Mouse (Mus musculus) lung, postnatal 0 days (tissue): ENCODE data around the gene Trim3. TPM values are rescaled to one million over a fixed set of nuclear protein-coding genes. Genes with fewer than 3 reads are reported as not detected.
A peak's percentile ranks its signal among the peaks of the same experiment; 100 is the strongest.

ENCODE experiments used
- ATAC-seq: fragments of 200-750 bp; cut with Nextera tagmentation; 2 replicates; pipeline ENCODE4 v1.8.0; 2017; ENCODE audit warnings: moderate library complexity
- DNase-seq: peaks from one replicate; pipeline ENCODE4 v3.0.0-alpha.2; 2016; ENCODE audit warnings: low spot score
- H3K27ac ChIP-seq: fragments of 300-500 bp; sonication (generic); 2 replicates; pipeline ENCODE4 v1.5.1; 2014; ENCODE audit warnings: antibody characterized with exemption, mild to moderate bottlenecking, low read length, mixed read lengths
- H3K27me3 ChIP-seq: fragments of 300-500 bp; sonication (generic); replicated peaks from 2 replicates; pipeline ENCODE4 v1.6.1; 2014; ENCODE audit warnings: low read length, mixed read lengths; ENCODE audit not compliant: insufficient read depth
- H3K36me3 ChIP-seq: fragments of 300-500 bp; sonication (generic); 2 replicates; pipeline ENCODE4 v1.6.1; 2014; ENCODE audit warnings: low read length, mixed read lengths; ENCODE audit not compliant: insufficient read depth
- H3K4me1 ChIP-seq: fragments of 300-500 bp; sonication (generic); 2 replicates; pipeline ENCODE4 v1.6.1; 2014; ENCODE audit warnings: antibody characterized with exemption, low read depth, low read length, mixed read lengths; ENCODE audit not compliant: insufficient read depth
- H3K4me2 ChIP-seq: fragments of 300-500 bp; sonication (generic); replicated peaks from 2 replicates; pipeline ENCODE4 v1.6.1; 2014; ENCODE audit warnings: low read depth, mild to moderate bottlenecking, low read length, moderate library complexity, mixed read lengths
- H3K4me3 ChIP-seq: fragments of 300-500 bp; sonication (generic); 2 replicates; pipeline ENCODE4 v1.5.1; 2014; ENCODE audit warnings: low read depth, low read length
- H3K9ac ChIP-seq: fragments of 300-500 bp; sonication (generic); replicated peaks from 2 replicates; pipeline ENCODE4 v1.6.1; 2014; ENCODE audit warnings: low read depth, mild to moderate bottlenecking
- H3K9me3 ChIP-seq: fragments of 300-500 bp; sonication (generic); 2 replicates; pipeline ENCODE4 v1.6.1; 2016; ENCODE audit warnings: low read length, mixed read lengths
- CTCF ChIP-seq: IDR thresholded peaks from 2 replicates; pipeline ENCODE4 v1.5.1; 2016; ENCODE audit warnings: antibody characterized with exemption, mild to moderate bottlenecking
- EP300 ChIP-seq: IDR thresholded peaks from 2 replicates; pipeline ENCODE4 v1.6.1; 2016; ENCODE audit warnings: antibody characterized with exemption, mild to moderate bottlenecking, control low read depth
- WGBS: fragments of 180-500 bp; shearing (Covaris S2); extraction: QIAGEN DNeasy Blood & Tissue Kit; methylation state at CpG from one replicate; pipeline ENCODE4 v1.1.7; 2014; 5-methylcytosine and 5-hydroxymethylcytosine counted together
- polyA plus RNA-seq: library from polyadenylated mRNA; unstranded; fragments of >200 nt; fragmentation: Nextera tagmentation; extraction: Ambion mirVana; gene quantifications from 2 replicates; pipeline ENCODE4 v1.2.1, GENCODE M21; 2015

Trim3 gene
- polyA plus RNA-seq, 1 experiment from 2014 or later = 116 TPM

DNA sequence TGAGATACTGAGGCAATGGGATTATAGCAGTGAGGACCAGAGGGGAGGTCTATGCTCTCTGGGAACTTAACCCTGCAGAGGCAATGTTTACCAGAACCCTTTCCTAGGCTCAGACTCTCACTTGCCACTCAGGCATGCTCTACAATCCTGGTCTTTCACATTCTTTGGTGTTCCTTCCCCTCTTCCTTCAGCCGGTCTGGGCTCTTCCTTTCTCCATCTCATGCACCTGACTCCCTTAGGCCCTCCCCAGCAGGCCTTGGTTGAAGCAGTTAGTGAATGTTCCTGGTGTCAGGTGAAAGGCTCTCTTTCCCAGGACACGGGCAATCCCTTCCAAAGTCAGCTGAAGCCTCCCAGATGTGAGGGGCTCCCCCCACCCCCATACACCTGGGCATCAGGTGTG lies 6.4 kb upstream of the Trim3 start, which contains the start of gene Timm10b:
Gene Timm10b, plus strand, starts transcription at position 301 of the 400 bp plus-strand sequence.
- H3K4me2 ChIP-seq = peak within 1 kb of the TSS; percentile 86
- ATAC-seq = no peak; the same call in 1 of the 2 replicates
- H3K36me3 ChIP-seq = 0 out of 2 replicates have a peak, but pooled peaks cover 7% of the 10 kb centered on the region
- no peaks in the 10 kb centered on the region for H3K9me3 ChIP-seq
- peaks cover 20% of the 10 kb centered on the region; the same call in 1 of the 2 replicates for H3K4me1 ChIP-seq
- H3K4me3 ChIP-seq = peak within 1 kb of the TSS; percentile 65
- DNase-seq = no peak
- H3K27ac ChIP-seq = peak within 1 kb of the TSS; percentile 91
- H3K9ac ChIP-seq = peak within 1 kb of the TSS; percentile 63
- no peak for TF ChIP-seq CTCF
- no peak for TF ChIP-seq EP300
- WGBS = 3% methylated on average over 2 of the region's 2 CpGs
- no peaks in the 10 kb centered on the region for H3K27me3 ChIP-seq

DNA sequence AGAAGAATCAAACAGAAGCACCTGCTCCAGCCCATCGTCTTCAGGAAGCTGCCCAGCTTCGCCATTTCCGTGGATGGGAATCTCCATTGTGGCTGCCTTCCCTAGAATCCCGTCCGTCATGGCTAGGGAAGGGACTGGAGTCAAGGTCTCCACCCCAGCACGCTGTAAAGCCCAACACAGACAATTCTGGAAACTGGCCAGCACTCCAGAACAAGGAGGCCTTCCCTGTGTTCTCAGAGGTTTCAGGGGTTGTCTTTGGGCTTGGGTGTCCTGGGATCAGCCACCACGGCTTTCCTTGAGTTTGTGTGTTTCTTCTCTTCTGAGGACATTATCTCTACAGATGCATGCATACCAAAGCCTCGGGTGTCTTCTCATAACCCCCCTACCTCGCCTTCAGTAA lies 5.9 kb upstream of the Trim3 start:
- ATAC-seq (no peak), DNase-seq (no peak)
- Histone ChIP-seq H3K4me1 (peaks cover 23% of the 10 kb centered on the region; the same call in 1 of the 2 replicates), H3K36me3 (0 out of 2 replicates have a peak, but pooled peaks cover 7% of the 10 kb centered on the region), H3K27ac (peak overlapping the region; percentile 81), H3K4me2 (peak overlapping the region; percentile 86), H3K4me3 (peak overlapping the region; percentile 65; the same call in 1 of the 2 replicates), H3K9me3 (no peaks in the 10 kb centered on the region), H3K27me3 (no peaks in the 10 kb centered on the region), H3K9ac (no peak overlapping the region)
- no peak for TF ChIP-seq CTCF
- 43% methylated on average over 9 of the region's 9 CpGs for WGBS

DNA sequence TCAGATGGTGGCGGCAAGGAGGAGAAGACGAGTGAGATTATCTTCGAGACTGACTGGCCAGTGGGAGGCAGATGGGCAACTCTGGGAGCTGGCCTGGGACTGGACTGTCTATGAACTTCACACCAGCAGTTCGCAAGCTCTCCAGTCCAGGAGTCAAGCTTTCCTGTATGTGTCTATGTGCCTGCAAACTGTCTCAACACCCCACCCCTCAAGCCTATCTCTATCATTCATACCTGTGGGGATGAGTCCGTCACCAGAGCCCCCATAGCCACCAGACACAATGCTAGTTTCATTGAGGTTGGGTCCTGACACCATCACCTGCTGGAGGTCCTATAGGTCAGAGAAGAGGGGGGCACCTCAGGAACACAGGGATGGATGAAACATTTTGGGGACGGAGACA lies 5.4 kb upstream of the Trim3 start:
- ATAC-seq (no peak), DNase-seq (no peak)
- WGBS = 93% methylated on average over 6 of the region's 6 CpGs
- H3K9me3 ChIP-seq = no peaks in the 10 kb centered on the region
- H3K9ac ChIP-seq = no peak overlapping the region
- H3K27ac ChIP-seq = no peak overlapping the region
- H3K4me3 ChIP-seq = no peak overlapping the region
- no peaks in the 10 kb centered on the region for H3K27me3 ChIP-seq
- 0 out of 2 replicates have a peak, but pooled peaks cover 7% of the 10 kb centered on the region for H3K36me3 ChIP-seq
- H3K4me1 ChIP-seq = peaks cover 26% of the 10 kb centered on the region; the same call in 1 of the 2 replicates
- TF ChIP-seq EP300 (no peak), CTCF (no peak)
- H3K4me2 ChIP-seq = no peak overlapping the region; the same call in 1 of the 2 replicates

DNA sequence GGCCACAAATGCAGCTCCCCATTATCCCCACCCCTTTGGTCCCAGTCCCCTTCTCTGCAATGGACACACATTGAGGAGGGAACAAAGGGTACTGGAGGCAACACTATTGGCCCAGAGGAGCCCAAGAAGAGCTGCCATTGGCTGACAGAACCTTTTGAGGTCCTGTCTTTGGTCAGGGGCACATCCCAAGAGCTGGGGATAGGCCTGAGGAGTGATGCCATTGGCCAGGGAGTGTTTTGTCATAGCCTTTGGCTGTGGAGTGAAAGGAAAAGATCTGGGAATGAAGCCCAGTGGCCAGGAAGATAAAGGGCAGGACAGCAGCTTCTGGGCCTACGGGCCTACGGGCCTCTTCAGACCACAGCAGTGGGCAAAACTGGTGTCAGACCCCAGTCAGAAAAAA lies 2.4 kb upstream of the Trim3 start:
- Histone ChIP-seq H3K4me3 (no peak overlapping the region), H3K27ac (no peak overlapping the region), H3K9ac (no peak overlapping the region), H3K9me3 (no peaks in the 10 kb centered on the region), H3K27me3 (no peaks in the 10 kb centered on the region), H3K36me3 (0 out of 2 replicates have a peak, but pooled peaks cover 7% of the 10 kb centered on the region), H3K4me1 (peaks cover 18% of the 10 kb centered on the region; the same call in 1 of the 2 replicates), H3K4me2 (no peak overlapping the region)
- TF ChIP-seq CTCF (no peak), EP300 (no peak)
- WGBS = 89% methylated on average over 2 of the region's 2 CpGs
- no peak for ATAC-seq
- no peak for DNase-seq

DNA sequence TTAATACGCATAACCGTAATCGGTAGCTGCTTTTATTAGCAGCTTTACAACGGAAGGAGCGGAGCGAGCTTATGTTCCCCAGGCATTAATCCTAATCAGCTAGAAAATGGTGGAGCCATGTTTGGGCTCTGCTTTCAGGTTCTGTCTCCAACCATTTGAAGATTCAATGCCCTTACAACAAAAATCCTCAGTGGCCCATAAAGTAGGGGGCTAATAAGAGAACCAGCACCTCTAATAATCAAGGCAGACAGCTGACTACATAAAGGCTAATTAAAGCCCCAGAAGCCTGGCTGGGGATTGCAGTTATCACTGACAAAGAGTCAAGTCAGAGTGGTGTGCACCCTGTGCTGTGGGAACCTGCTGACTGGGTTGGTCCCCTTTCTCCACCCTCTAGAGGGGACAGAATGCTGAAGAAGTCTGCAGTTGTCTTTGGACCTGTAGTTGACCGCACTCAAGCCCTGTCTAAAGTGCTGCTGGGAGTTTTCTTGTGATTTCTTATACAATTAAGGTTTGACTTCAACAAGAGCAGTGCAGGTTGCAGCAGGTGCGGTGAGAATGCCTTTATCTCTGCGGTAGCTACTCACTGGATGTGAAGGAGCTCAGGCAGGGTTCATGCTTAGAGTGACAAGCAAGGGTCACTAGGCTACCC lies 1.0 kb upstream of the Trim3 start:
- no peak for ATAC-seq
- Histone ChIP-seq H3K27ac (no peak overlapping the region; the same call in 1 of the 2 replicates), H3K36me3 (0 out of 2 replicates have a peak, but pooled peaks cover 7% of the 10 kb centered on the region), H3K4me1 (peaks cover 17% of the 10 kb centered on the region; the same call in 1 of the 2 replicates), H3K9me3 (no peaks in the 10 kb centered on the region), H3K9ac (no peak overlapping the region), H3K27me3 (no peaks in the 10 kb centered on the region), H3K4me2 (peak overlapping the region; percentile 79; the same call in 1 of the 2 replicates), H3K4me3 (no peak overlapping the region)
- no peak for DNase-seq
- TF ChIP-seq CTCF (no peak), EP300 (no peak)
- WGBS = 53% methylated on average over 9 of the region's 9 CpGs

DNA sequence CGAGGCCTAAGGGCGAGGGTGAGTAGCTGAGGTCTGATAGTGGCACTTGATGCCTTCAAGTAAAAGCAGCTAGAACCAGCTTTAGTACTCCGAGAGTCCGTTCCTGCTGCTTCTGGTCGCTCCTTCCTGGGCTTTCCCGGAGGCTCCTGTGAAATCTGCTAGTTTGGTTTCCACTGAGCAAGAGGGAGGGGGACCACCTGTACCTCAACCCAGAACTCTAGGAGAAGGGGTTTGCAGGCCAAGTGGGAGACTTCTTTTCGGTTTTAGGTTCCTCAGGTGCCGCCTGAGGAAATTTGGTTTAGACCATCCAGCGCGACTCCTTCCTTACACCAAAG lies 397 bp upstream of the Trim3 start:
- 5% methylated on average over 10 of the region's 10 CpGs for WGBS
- peak overlapping the region; percentile 70 for H3K9ac ChIP-seq
- H3K27me3 ChIP-seq = no peaks in the 10 kb centered on the region
- no peaks in the 10 kb centered on the region for H3K9me3 ChIP-seq
- H3K4me3 ChIP-seq = peak overlapping the region; percentile 92
- peaks cover 21% of the 10 kb centered on the region; the same call in 1 of the 2 replicates for H3K4me1 ChIP-seq
- peak overlapping the region; percentile 79 for H3K4me2 ChIP-seq
- no peak for DNase-seq
- peak overlapping the region; percentile 89 for H3K27ac ChIP-seq
- 0 out of 2 replicates have a peak, but pooled peaks cover 7% of the 10 kb centered on the region for H3K36me3 ChIP-seq
- no peak for TF ChIP-seq EP300
- TF ChIP-seq CTCF = no peak
- no peak for ATAC-seq
